Comparison of ENCODE assay signal across 14 mouse cellular contexts in genomic region chr19:10225767-10226166, GRCm38 (mm10). TPM values are rescaled to one million over a fixed set of nuclear protein-coding genes. Genes with fewer than 3 reads are reported as not detected.
DNase-seq lines count a peak whose midpoint lies in the region; ATAC-seq and TF ChIP-seq lines count a peak whose summit lies in the region.
"Had no signal": no experiment of that assay in that cellular context is flagged by ENCODE, and none has a peak within 500 bp of the region (broad histone marks: within the 10 kb centered on the region; RNA-seq: fewer than 3 reads in every experiment).

No protein-coding gene starts in this region.

- DNase-seq in kidney, adult 18-20 months = peak; percentile 34
- peak; percentile 58 for DNase-seq in kidney, adult 2 months
- no peak for DNase-seq in liver, embryonic 11.5 days (ENCODE audit: low spot score)
- no peak for DNase-seq in neural tube, embryonic 10.5 days (ENCODE audit: extremely low spot score, low spot score)
- DNase-seq in natural killer cell, adult 2 months (ENCODE audit: low spot score in 2 of 2) = no peak
- DNase-seq: cerebellum, adult 9-10 months; layer of hippocampus, adult 9-11 months had no signal

- TF ChIP-seq POLR2A in kidney, adult 2 months (IDR thresholded peaks at IDR 0.05; ENCODE audit: low read depth, low read length) = no peak

- H3K9me3 ChIP-seq in kidney, embryonic 16.5 days (ENCODE audit: low read length) = no peaks in the 10 kb centered on the region
- H3K9me3 ChIP-seq in liver, embryonic 11.5 days (ENCODE audit: control insufficient read depth, low read length) = no peaks in the 10 kb centered on the region
- H3K9me3 ChIP-seq in stomach, embryonic 15.5 days = no peaks in the 10 kb centered on the region
- H3K9me3 ChIP-seq: heart, embryonic 12.5 days; hindbrain, embryonic 15.5 days; midbrain, embryonic 13.5 days; neural tube, embryonic 12.5 days had no signal

- no peak overlapping the region for H3K27ac ChIP-seq in kidney, embryonic 16.5 days (ENCODE audit: low read length)
- no peak overlapping the region for H3K27ac ChIP-seq in kidney, adult 2 months (ENCODE audit: insufficient read depth, low read depth, low read length)
- H3K27ac ChIP-seq in liver, embryonic 11.5 days (ENCODE audit: low read depth, low read length) = no peak overlapping the region
- peak overlapping the region; percentile 83 for H3K27ac ChIP-seq in stomach, embryonic 15.5 days
- H3K27ac ChIP-seq: hindbrain, embryonic 15.5 days; midbrain, embryonic 13.5 days; neural tube, embryonic 12.5 days had no signal

- no peaks in the 10 kb centered on the region for H3K27me3 ChIP-seq in kidney, embryonic 16.5 days (ENCODE audit: insufficient read depth, low read length)
- H3K27me3 ChIP-seq in kidney, adult 2 months (replicated peaks; ENCODE audit: control insufficient read depth, insufficient read depth, low read length) = no peaks in the 10 kb centered on the region
- H3K27me3 ChIP-seq in liver, embryonic 11.5 days (replicated peaks; ENCODE audit: control insufficient read depth, insufficient read depth, low read length) = no peaks in the 10 kb centered on the region
- no peaks in the 10 kb centered on the region for H3K27me3 ChIP-seq in stomach, embryonic 15.5 days (replicated peaks)
- H3K27me3 ChIP-seq: heart, embryonic 12.5 days; hindbrain, embryonic 15.5 days; midbrain, embryonic 13.5 days; neural tube, embryonic 12.5 days had no signal

- TF ChIP-seq CTCF in kidney, adult 2 months (conservative IDR thresholded peaks at IDR 0.05; ENCODE audit: insufficient read depth, insufficient read length, low read depth, low read length) = no peak

- peaks cover 28% of the 10 kb centered on the region for H3K4me1 ChIP-seq in kidney, embryonic 16.5 days (ENCODE audit: insufficient read depth, low read length)
- no peaks in the 10 kb centered on the region for H3K4me1 ChIP-seq in kidney, adult 2 months (ENCODE audit: control insufficient read depth, insufficient read depth, low read length)
- H3K4me1 ChIP-seq in liver, embryonic 11.5 days (replicated peaks; ENCODE audit: control insufficient read depth, insufficient read depth, low read length) = peaks cover 34% of the 10 kb centered on the region
- peaks cover 26% of the 10 kb centered on the region for H3K4me1 ChIP-seq in stomach, embryonic 15.5 days

- H3K4me2 ChIP-seq in kidney, embryonic 16.5 days (replicated peaks; ENCODE audit: low read depth, low read length) = no peak overlapping the region
- H3K4me2 ChIP-seq in liver, embryonic 11.5 days = peak overlapping the region; percentile 50; the same call in 1 of the 2 replicates
- peak overlapping the region; percentile 48; the same call in 1 of the 2 replicates for H3K4me2 ChIP-seq in stomach, embryonic 15.5 days

- no peak overlapping the region for H3K4me3 ChIP-seq in kidney, embryonic 16.5 days (ENCODE audit: low read length)
- no peak overlapping the region for H3K4me3 ChIP-seq in kidney, adult 2 months (ENCODE audit: insufficient read depth, low read depth, low read length)
- no peak overlapping the region for H3K4me3 ChIP-seq in liver, embryonic 11.5 days (ENCODE audit: low read depth, low read length)
- H3K4me3 ChIP-seq in stomach, embryonic 15.5 days (replicated peaks) = peak overlapping the region; percentile 26; the same call in 1 of the 2 replicates
- H3K4me3 ChIP-seq: hindbrain, embryonic 15.5 days; neural tube, embryonic 12.5 days had no signal

- H3K36me3 ChIP-seq in kidney, embryonic 16.5 days (ENCODE audit: insufficient read depth, low read length) = no peaks in the 10 kb centered on the region
- H3K36me3 ChIP-seq in kidney, adult 2 months (ENCODE audit: control insufficient read depth, insufficient read depth, low read length) = no peaks in the 10 kb centered on the region
- peaks cover 3% of the 10 kb centered on the region; the same call in 1 of the 2 replicates for H3K36me3 ChIP-seq in liver, embryonic 11.5 days (ENCODE audit: control insufficient read depth, insufficient read depth, low read length)
- peaks cover 4% of the 10 kb centered on the region; the same call in 1 of the 2 replicates for H3K36me3 ChIP-seq in stomach, embryonic 15.5 days
- H3K36me3 ChIP-seq: heart, embryonic 12.5 days; hindbrain, embryonic 15.5 days; midbrain, embryonic 13.5 days; neural tube, embryonic 12.5 days had no signal

- WGBS in kidney, embryonic 16.5 days = 47% methylated on average over 4 of the region's 4 CpGs
- 28% methylated on average over 4 of the region's 4 CpGs for WGBS in kidney, adult 2 months
- 49% methylated on average over 4 of the region's 4 CpGs for WGBS in liver, embryonic 11.5 days
- WGBS in stomach, embryonic 15.5 days = 33% methylated on average over 4 of the region's 4 CpGs

- H3K9ac ChIP-seq in kidney, embryonic 16.5 days (replicated peaks; ENCODE audit: low read length) = no peak overlapping the region
- no peak overlapping the region for H3K9ac ChIP-seq in liver, embryonic 11.5 days (ENCODE audit: low read depth, low read length)
- H3K9ac ChIP-seq in stomach, embryonic 15.5 days = no peak overlapping the region
- H3K9ac ChIP-seq: hindbrain, embryonic 15.5 days; midbrain, embryonic 13.5 days; neural tube, embryonic 12.5 days had no signal

- ATAC-seq in kidney, embryonic 16.5 days (ENCODE audit: low FRiP score, low TSS enrichment) = no peak
- no peak for ATAC-seq in liver, embryonic 11.5 days (replicated peaks; ENCODE audit: low FRiP score)
- ATAC-seq in stomach, embryonic 15.5 days (ENCODE audit: insufficient read depth, low FRiP score, low read depth) = no peak
- ATAC-seq: CD4-positive, CD25-positive, alpha-beta regulatory T cell, adult 4 months had no signal

RNA-seq across cellular contexts. Expression of gene Myrf, which starts 14.8 kb away (rescaled TPM):
- 3.9 and 4.2 TPM in 2 replicates for polyA plus RNA-seq in kidney, embryonic 16.5 days (2015; fragmentation: Nextera tagmentation; extraction: Ambion mirVana)
- polyA plus RNA-seq in kidney, adult 2 months (2012; rRNA removed) = 18.8 and 24.5 TPM in 2 replicates
- 23.8 and 24.1 TPM in 2 replicates for polyA plus RNA-seq in liver, embryonic 11.5 days (2014; fragmentation: Nextera tagmentation; extraction: Ambion mirVana)
- polyA plus RNA-seq in stomach, embryonic 15.5 days (2015; fragmentation: Nextera tagmentation; extraction: Ambion mirVana) = 17.5 and 17.8 TPM in 2 replicates

RNA-seq across cellular contexts. Expression of gene Fen1, which starts 21.8 kb away (rescaled TPM):
- polyA plus RNA-seq in kidney, embryonic 16.5 days (2015; fragmentation: Nextera tagmentation; extraction: Ambion mirVana) = 103 and 107 TPM in 2 replicates
- 4.8 and 4.9 TPM in 2 replicates for polyA plus RNA-seq in kidney, adult 2 months (2012; rRNA removed)
- polyA plus RNA-seq in liver, embryonic 11.5 days (2014; fragmentation: Nextera tagmentation; extraction: Ambion mirVana) = 215 and 236 TPM in 2 replicates
- 86.3 and 92.0 TPM in 2 replicates for polyA plus RNA-seq in stomach, embryonic 15.5 days (2015; fragmentation: Nextera tagmentation; extraction: Ambion mirVana)

RNA-seq across cellular contexts. Expression of gene Tmem258, which starts 22.0 kb away (rescaled TPM):
- polyA plus RNA-seq in kidney, embryonic 16.5 days (2015; fragmentation: Nextera tagmentation; extraction: Ambion mirVana) = 430 and 433 TPM in 2 replicates
- polyA plus RNA-seq in kidney, adult 2 months (2012; rRNA removed) = 123 and 135 TPM in 2 replicates
- polyA plus RNA-seq in liver, embryonic 11.5 days (2014; fragmentation: Nextera tagmentation; extraction: Ambion mirVana) = 472 and 478 TPM in 2 replicates
- 473 and 509 TPM in 2 replicates for polyA plus RNA-seq in stomach, embryonic 15.5 days (2015; fragmentation: Nextera tagmentation; extraction: Ambion mirVana)

RNA-seq across cellular contexts. Expression of gene Fads1, which starts 43.1 kb away (rescaled TPM):
- 95.4 and 100 TPM in 2 replicates for polyA plus RNA-seq in kidney, embryonic 16.5 days (2015; fragmentation: Nextera tagmentation; extraction: Ambion mirVana)
- polyA plus RNA-seq in kidney, adult 2 months (2012; rRNA removed) = 87.4 and 88.4 TPM in 2 replicates
- 113 and 121 TPM in 2 replicates for polyA plus RNA-seq in liver, embryonic 11.5 days (2014; fragmentation: Nextera tagmentation; extraction: Ambion mirVana)
- 111 and 122 TPM in 2 replicates for polyA plus RNA-seq in stomach, embryonic 15.5 days (2015; fragmentation: Nextera tagmentation; extraction: Ambion mirVana)

Comparison
In these comparisons a context has a peak if more than half of its experiments do, and no peak if none do; other contexts are left out.
1. RNA of gene Fen1, which starts 21.8 kb away (polyA plus RNA-seq): 215 to 236 TPM in liver, embryonic 11.5 days, 103 to 107 TPM in kidney, embryonic 16.5 days and 86.3 to 92.0 TPM in stomach, embryonic 15.5 days; 4.8 to 4.9 TPM in kidney, adult 2 months; every median in the first group is over 10 times any median in the second.
2. DNase-seq: peak in kidney, adult 18-20 months (single experiment) and kidney, adult 2 months (single experiment); none in liver, embryonic 11.5 days (single experiment), neural tube, embryonic 10.5 days (single experiment) and natural killer cell, adult 2 months (0 of 2).